Mouse (Mus musculus): ENCODE measurements around the gene Mettl24. TPM values are rescaled to one million over a fixed set of nuclear protein-coding genes. Genes with fewer than 3 reads are reported as not detected.
"Not testable (repeated sequence)": the region's sequence is repeated elsewhere in the genome, so short reads cannot be mapped to it uniquely, and the experiment has no call there.

The Mettl24 gene
- polyA plus RNA-seq, 1 experiment: 0.34 TPM

GRCm38 (mm10) chr10:40792115-40792514, 109.0 kb downstream of the Mettl24 start:
- Histone ChIP-seq H3K36me3 (ENCODE audit: control insufficient read depth, insufficient read depth) (no peaks in the 10 kb centered on the region), H3K27me3 (ENCODE audit: control insufficient read depth, insufficient read depth, insufficient read length) (no peaks in the 10 kb centered on the region), H3K4me2 (ENCODE audit: low read depth) (no peak overlapping the region), H3K79me2 (ENCODE audit: control insufficient read depth, insufficient read depth) (no peaks in the 10 kb centered on the region), H3ac (ENCODE audit: control insufficient read depth, insufficient read length) (no peak overlapping the region), H3K4me3 (no peak overlapping the region)
- TF ChIP-seq TCF12 (IDR thresholded peaks at IDR 0.05; ENCODE audit: insufficient read depth, poor library complexity, severe bottlenecking) (no peak), POLR2A (IDR thresholded peaks at IDR 0.05; ENCODE audit: insufficient read length, low read depth) (no peak), POLR2AphosphoS2 (IDR thresholded peaks at IDR 0.05; ENCODE audit: insufficient read length, low read depth) (no peak), CEBPB (IDR thresholded peaks at IDR 0.05; ENCODE audit: insufficient read depth, poor library complexity, severe bottlenecking) (no peak), SRF (IDR thresholded peaks at IDR 0.05; ENCODE audit: control insufficient read depth, insufficient read length, low read depth) (no peak), MYOG (IDR thresholded peaks at IDR 0.05; ENCODE audit: control insufficient read depth in 1 of 3, insufficient read depth in 1 of 3, insufficient read length in 2 of 3, low read depth in 2 of 3) (no peak), E2F4 (IDR thresholded peaks at IDR 0.05; ENCODE audit: insufficient read depth) (no peak), MYOD1 (IDR thresholded peaks at IDR 0.05; ENCODE audit: control insufficient read depth in 1 of 3, insufficient read length in 2 of 3, low read depth in 2 of 3) (no peak), MAX (IDR thresholded peaks at IDR 0.05; ENCODE audit: low read depth) (no peak), USF1 (IDR thresholded peaks at IDR 0.05; ENCODE audit: low read depth) (no peak), REST (IDR thresholded peaks at IDR 0.05; ENCODE audit: insufficient read depth, insufficient read length) (no peak), TCF3 (IDR thresholded peaks at IDR 0.05; ENCODE audit: insufficient read length, low read depth) (no peak)

- Histone ChIP-seq H3K27me3 (ENCODE audit: control insufficient read depth, insufficient read depth, insufficient read length) (no peaks in the 10 kb centered on the region), H3K79me2 (ENCODE audit: control insufficient read depth, insufficient read depth) (no peaks in the 10 kb centered on the region)
Measured at GRCm38 (mm10) chr10:40805221-40805620, 122.1 kb downstream of the Mettl24 start.

GRCm38 (mm10) chr10:40806221-40806620, 123.1 kb downstream of the Mettl24 start:
- Histone ChIP-seq H3ac (ENCODE audit: control insufficient read depth, insufficient read length) (no peak overlapping the region), H3K36me3 (ENCODE audit: control insufficient read depth, insufficient read depth) (no peaks in the 10 kb centered on the region), H3K79me2 (ENCODE audit: control insufficient read depth, insufficient read depth) (no peaks in the 10 kb centered on the region), H3K4me2 (ENCODE audit: low read depth) (no peak overlapping the region), H3K27me3 (ENCODE audit: control insufficient read depth, insufficient read depth, insufficient read length) (no peaks in the 10 kb centered on the region), H3K4me3 (no peak overlapping the region)
- no peak for TF ChIP-seq TCF12 (IDR thresholded peaks at IDR 0.05; ENCODE audit: insufficient read depth, poor library complexity, severe bottlenecking)
- TF ChIP-seq POLR2A (IDR thresholded peaks at IDR 0.05; ENCODE audit: insufficient read length, low read depth): no peak
- no peak for TF ChIP-seq MYOG (IDR thresholded peaks at IDR 0.05; ENCODE audit: control insufficient read depth in 1 of 3, insufficient read depth in 1 of 3, insufficient read length in 2 of 3, low read depth in 2 of 3)
- TF ChIP-seq MYOD1 (IDR thresholded peaks at IDR 0.05; ENCODE audit: control insufficient read depth in 1 of 3, insufficient read length in 2 of 3, low read depth in 2 of 3): no peak
- TF ChIP-seq E2F4 (IDR thresholded peaks at IDR 0.05; ENCODE audit: insufficient read depth): no peak
- TF ChIP-seq USF1 (IDR thresholded peaks at IDR 0.05; ENCODE audit: low read depth): no peak
- TF ChIP-seq POLR2AphosphoS2 (IDR thresholded peaks at IDR 0.05; ENCODE audit: insufficient read length, low read depth): no peak
- no peak for TF ChIP-seq CEBPB (IDR thresholded peaks at IDR 0.05; ENCODE audit: insufficient read depth, poor library complexity, severe bottlenecking)
- TF ChIP-seq TCF3 (IDR thresholded peaks at IDR 0.05; ENCODE audit: insufficient read length, low read depth): no peak
- no peak for TF ChIP-seq MAX (IDR thresholded peaks at IDR 0.05; ENCODE audit: low read depth)
- TF ChIP-seq REST (IDR thresholded peaks at IDR 0.05; ENCODE audit: insufficient read depth, insufficient read length): no peak
- TF ChIP-seq SRF (IDR thresholded peaks at IDR 0.05; ENCODE audit: control insufficient read depth, insufficient read length, low read depth): no peak

More at GRCm38 (mm10) chr10:40805221-40805620, 122.1 kb downstream of the Mettl24 start:
- Histone ChIP-seq H3ac (ENCODE audit: control insufficient read depth, insufficient read length) (no peak overlapping the region), H3K4me3 (no peak overlapping the region), H3K36me3 (ENCODE audit: control insufficient read depth, insufficient read depth) (no peaks in the 10 kb centered on the region), H3K4me2 (ENCODE audit: low read depth) (no peak overlapping the region)
- TF ChIP-seq MAX (IDR thresholded peaks at IDR 0.05; ENCODE audit: low read depth) (no peak), MYOG (IDR thresholded peaks at IDR 0.05; ENCODE audit: control insufficient read depth in 1 of 3, insufficient read depth in 1 of 3, insufficient read length in 2 of 3, low read depth in 2 of 3) (no peak)

GRCm38 (mm10) chr10:40809411-40809910, 126.4 kb downstream of the Mettl24 start:
- not testable (repeated sequence) for H3K27me3 ChIP-seq (ENCODE audit: control insufficient read depth, insufficient read depth, insufficient read length); H3K4me2 ChIP-seq (ENCODE audit: low read depth); H3ac ChIP-seq (ENCODE audit: control insufficient read depth, insufficient read length)

GRCm38 (mm10) chr10:40813627-40814026, 130.5 kb downstream of the Mettl24 start:
- no peaks in the 10 kb centered on the region for H3K79me2 ChIP-seq (ENCODE audit: control insufficient read depth, insufficient read depth)
- TF ChIP-seq REST (IDR thresholded peaks at IDR 0.05; ENCODE audit: insufficient read depth, insufficient read length) (no peak), SRF (IDR thresholded peaks at IDR 0.05; ENCODE audit: control insufficient read depth, insufficient read length, low read depth) (no peak), POLR2AphosphoS2 (IDR thresholded peaks at IDR 0.05; ENCODE audit: insufficient read length, low read depth) (no peak), E2F4 (IDR thresholded peaks at IDR 0.05; ENCODE audit: insufficient read depth) (no peak), MYOG (IDR thresholded peaks at IDR 0.05; ENCODE audit: control insufficient read depth in 1 of 3, insufficient read depth in 1 of 3, insufficient read length in 2 of 3, low read depth in 2 of 3) (no peak), MYOD1 (IDR thresholded peaks at IDR 0.05; ENCODE audit: control insufficient read depth in 1 of 3, insufficient read length in 2 of 3, low read depth in 2 of 3) (no peak), CEBPB (IDR thresholded peaks at IDR 0.05; ENCODE audit: insufficient read depth, poor library complexity, severe bottlenecking) (no peak), TCF3 (IDR thresholded peaks at IDR 0.05; ENCODE audit: insufficient read length, low read depth) (no peak), TCF12 (IDR thresholded peaks at IDR 0.05; ENCODE audit: insufficient read depth, poor library complexity, severe bottlenecking) (no peak), MAX (IDR thresholded peaks at IDR 0.05; ENCODE audit: low read depth) (no peak), POLR2A (IDR thresholded peaks at IDR 0.05; ENCODE audit: insufficient read length, low read depth) (no peak), USF1 (IDR thresholded peaks at IDR 0.05; ENCODE audit: low read depth) (no peak)
- H3K4me3 ChIP-seq: no peak overlapping the region
- H3K4me2 ChIP-seq (ENCODE audit: low read depth): no peak overlapping the region
- H3ac ChIP-seq (ENCODE audit: control insufficient read depth, insufficient read length): no peak overlapping the region
- no peaks in the 10 kb centered on the region for H3K36me3 ChIP-seq (ENCODE audit: control insufficient read depth, insufficient read depth)
- H3K27me3 ChIP-seq (ENCODE audit: control insufficient read depth, insufficient read depth, insufficient read length): no peaks in the 10 kb centered on the region

More at GRCm38 (mm10) chr10:40809411-40809910, 126.4 kb downstream of the Mettl24 start:
- H3K79me2 ChIP-seq (ENCODE audit: control insufficient read depth, insufficient read depth); H3K36me3 ChIP-seq (ENCODE audit: control insufficient read depth, insufficient read depth); H3K4me3 ChIP-seq: not testable (repeated sequence)

Data from myocyte (in vitro differentiated cells).